Mouse (Mus musculus): ENCODE results near the gene Sept7. TPM values are rescaled to one million over a fixed set of nuclear protein-coding genes. Genes with fewer than 3 reads are reported as not detected.
A peak's percentile ranks its signal among the peaks of the same experiment; 100 is the strongest.

Gene Sept7
- polyA plus RNA-seq, 1 experiment from 2014 or later = 263 TPM

GRCm38 (mm10) chr9:25251611-25252282 lies 492 bp upstream of the Sept7 start:
- H3K36me3 ChIP-seq (ENCODE audit: control insufficient read depth, insufficient read depth, low read length) = no peaks in the 10 kb centered on the region
- H3K9ac ChIP-seq (replicated peaks; ENCODE audit: low read depth, low read length) = peak overlapping the region; percentile 96
- peak; percentile 90 for ATAC-seq (ENCODE audit: low read depth)
- peak overlapping the region; percentile 98 for H3K4me3 ChIP-seq (ENCODE audit: low read depth, low read length)
- H3K9me3 ChIP-seq (ENCODE audit: control insufficient read depth, low read length) = no peaks in the 10 kb centered on the region
- peak overlapping the region; percentile 99 for H3K27ac ChIP-seq (ENCODE audit: low read depth, low read length)
- H3K4me1 ChIP-seq (ENCODE audit: control insufficient read depth, insufficient read depth, low read length) = peaks cover 15% of the 10 kb centered on the region
- WGBS = under 1% methylated on average over 41 of the region's 41 CpGs
- H3K27me3 ChIP-seq (ENCODE audit: control insufficient read depth, insufficient read depth, low read length) = no peaks in the 10 kb centered on the region
- H3K4me2 ChIP-seq (ENCODE audit: low read depth, low read length) = peak overlapping the region; percentile 76

- peak; percentile 66 for ATAC-seq (ENCODE audit: low read depth)
- H3K27me3 ChIP-seq (ENCODE audit: control insufficient read depth, insufficient read depth, low read length) = no peaks in the 10 kb centered on the region
- peak overlapping the region; percentile 98 for H3K4me3 ChIP-seq (ENCODE audit: low read depth, low read length)
- H3K9me3 ChIP-seq (ENCODE audit: control insufficient read depth, low read length) = no peaks in the 10 kb centered on the region
- under 1% methylated on average over 57 of the region's 78 CpGs for WGBS
- peak overlapping the region; percentile 49 for H3K4me2 ChIP-seq (ENCODE audit: low read depth, low read length)
- H3K9ac ChIP-seq (replicated peaks; ENCODE audit: low read depth, low read length) = peak overlapping the region; percentile 96
- H3K27ac ChIP-seq (ENCODE audit: low read depth, low read length) = peak overlapping the region; percentile 99
- peaks cover 15% of the 10 kb centered on the region for H3K4me1 ChIP-seq (ENCODE audit: control insufficient read depth, insufficient read depth, low read length)
- H3K36me3 ChIP-seq (ENCODE audit: control insufficient read depth, insufficient read depth, low read length) = no peaks in the 10 kb centered on the region
Measured at GRCm38 (mm10) chr9:25252759-25253477, 679 bp downstream of the Sept7 start.

- 10% methylated on average over 3 of the region's 3 CpGs for WGBS
- no peak for ATAC-seq (ENCODE audit: low read depth)
Measured at GRCm38 (mm10) chr9:25253478-25253824, 1.2 kb downstream of the Sept7 start.

GRCm38 (mm10) chr9:25260411-25260810 lies 8.2 kb downstream of the Sept7 start:
- ATAC-seq (ENCODE audit: low read depth) = no peak
- WGBS = 91% methylated on average over 3 of the region's 3 CpGs

More at GRCm38 (mm10) chr9:25253478-25253824, 1.2 kb downstream of the Sept7 start:
- H3K27ac ChIP-seq (ENCODE audit: low read depth, low read length) = no peak overlapping the region
- H3K4me3 ChIP-seq (ENCODE audit: low read depth, low read length) = peak overlapping the region; percentile 98
- peak overlapping the region; percentile 96 for H3K9ac ChIP-seq (replicated peaks; ENCODE audit: low read depth, low read length)
- H3K4me2 ChIP-seq (ENCODE audit: low read depth, low read length) = peak overlapping the region; percentile 49
- peaks cover 15% of the 10 kb centered on the region for H3K4me1 ChIP-seq (ENCODE audit: control insufficient read depth, insufficient read depth, low read length)
- H3K36me3 ChIP-seq (ENCODE audit: control insufficient read depth, insufficient read depth, low read length) = no peaks in the 10 kb centered on the region
- H3K27me3 ChIP-seq (ENCODE audit: control insufficient read depth, insufficient read depth, low read length) = no peaks in the 10 kb centered on the region
- H3K9me3 ChIP-seq (ENCODE audit: control insufficient read depth, low read length) = no peaks in the 10 kb centered on the region

GRCm38 (mm10) chr9:25260979-25261378 lies 8.7 kb downstream of the Sept7 start:
- Histone ChIP-seq H3K9ac (replicated peaks; ENCODE audit: low read depth, low read length) (no peak overlapping the region), H3K27me3 (ENCODE audit: control insufficient read depth, insufficient read depth, low read length) (no peaks in the 10 kb centered on the region), H3K27ac (ENCODE audit: low read depth, low read length) (no peak overlapping the region), H3K9me3 (ENCODE audit: control insufficient read depth, low read length) (no peaks in the 10 kb centered on the region), H3K4me3 (ENCODE audit: low read depth, low read length) (no peak overlapping the region), H3K36me3 (ENCODE audit: control insufficient read depth, insufficient read depth, low read length) (0 out of 2 replicates have a peak, but pooled peaks cover 3% of the 10 kb centered on the region), H3K4me1 (ENCODE audit: control insufficient read depth, insufficient read depth, low read length) (no peaks in the 10 kb centered on the region), H3K4me2 (ENCODE audit: low read depth, low read length) (no peak overlapping the region)
- no peak for ATAC-seq (ENCODE audit: low read depth)

More at GRCm38 (mm10) chr9:25260411-25260810, 8.2 kb downstream of the Sept7 start:
- no peak overlapping the region for H3K27ac ChIP-seq (ENCODE audit: low read depth, low read length)
- no peaks in the 10 kb centered on the region for H3K9me3 ChIP-seq (ENCODE audit: control insufficient read depth, low read length)
- no peak overlapping the region for H3K9ac ChIP-seq (replicated peaks; ENCODE audit: low read depth, low read length)
- no peak overlapping the region for H3K4me2 ChIP-seq (ENCODE audit: low read depth, low read length)
- no peaks in the 10 kb centered on the region for H3K27me3 ChIP-seq (ENCODE audit: control insufficient read depth, insufficient read depth, low read length)
- no peak overlapping the region for H3K4me3 ChIP-seq (ENCODE audit: low read depth, low read length)
- H3K36me3 ChIP-seq (ENCODE audit: control insufficient read depth, insufficient read depth, low read length) = no peaks in the 10 kb centered on the region
- H3K4me1 ChIP-seq (ENCODE audit: control insufficient read depth, insufficient read depth, low read length) = no peaks in the 10 kb centered on the region

- Histone ChIP-seq H3K4me2 (ENCODE audit: low read depth, low read length) (no peak overlapping the region), H3K27ac (ENCODE audit: low read depth, low read length) (no peak overlapping the region), H3K9ac (replicated peaks; ENCODE audit: low read depth, low read length) (no peak overlapping the region), H3K27me3 (ENCODE audit: control insufficient read depth, insufficient read depth, low read length) (no peaks in the 10 kb centered on the region), H3K4me1 (ENCODE audit: control insufficient read depth, insufficient read depth, low read length) (no peaks in the 10 kb centered on the region), H3K4me3 (ENCODE audit: low read depth, low read length) (no peak overlapping the region), H3K36me3 (ENCODE audit: control insufficient read depth, insufficient read depth, low read length) (0 out of 2 replicates have a peak, but pooled peaks cover 3% of the 10 kb centered on the region), H3K9me3 (ENCODE audit: control insufficient read depth, low read length) (no peaks in the 10 kb centered on the region)
- no peak for ATAC-seq (ENCODE audit: low read depth)
- WGBS = 88% methylated on average over 1 of the region's 1 CpGs
Measured at GRCm38 (mm10) chr9:25262087-25262486, 9.8 kb downstream of the Sept7 start.

GRCm38 (mm10) chr9:25265795-25266194 lies 13.6 kb downstream of the Sept7 start:
- ATAC-seq (ENCODE audit: low read depth) = no peak
- 95% methylated on average over 4 of the region's 4 CpGs for WGBS
- no peak overlapping the region for H3K4me2 ChIP-seq (ENCODE audit: low read depth, low read length)
- no peak overlapping the region for H3K9ac ChIP-seq (replicated peaks; ENCODE audit: low read depth, low read length)
- H3K4me1 ChIP-seq (ENCODE audit: control insufficient read depth, insufficient read depth, low read length) = no peaks in the 10 kb centered on the region
- no peak overlapping the region for H3K4me3 ChIP-seq (ENCODE audit: low read depth, low read length)
- H3K27me3 ChIP-seq (ENCODE audit: control insufficient read depth, insufficient read depth, low read length) = no peaks in the 10 kb centered on the region
- no peaks in the 10 kb centered on the region for H3K9me3 ChIP-seq (ENCODE audit: control insufficient read depth, low read length)
- 0 out of 2 replicates have a peak, but pooled peaks cover 3% of the 10 kb centered on the region for H3K36me3 ChIP-seq (ENCODE audit: control insufficient read depth, insufficient read depth, low read length)
- no peak overlapping the region for H3K27ac ChIP-seq (ENCODE audit: low read depth, low read length)

GRCm38 (mm10) chr9:25267133-25267532 lies 14.9 kb downstream of the Sept7 start:
- no peaks in the 10 kb centered on the region for H3K4me1 ChIP-seq (ENCODE audit: control insufficient read depth, insufficient read depth, low read length)
- 97% methylated on average over 3 of the region's 3 CpGs for WGBS
- no peak for ATAC-seq (ENCODE audit: low read depth)

GRCm38 (mm10) chr9:25267574-25267973 lies 15.3 kb downstream of the Sept7 start:
- Histone ChIP-seq H3K27me3 (ENCODE audit: control insufficient read depth, insufficient read depth, low read length) (no peaks in the 10 kb centered on the region), H3K9ac (replicated peaks; ENCODE audit: low read depth, low read length) (no peak overlapping the region), H3K9me3 (ENCODE audit: control insufficient read depth, low read length) (no peaks in the 10 kb centered on the region), H3K4me2 (ENCODE audit: low read depth, low read length) (no peak overlapping the region), H3K27ac (ENCODE audit: low read depth, low read length) (no peak overlapping the region), H3K4me1 (ENCODE audit: control insufficient read depth, insufficient read depth, low read length) (no peaks in the 10 kb centered on the region), H3K36me3 (ENCODE audit: control insufficient read depth, insufficient read depth, low read length) (0 out of 2 replicates have a peak, but pooled peaks cover 3% of the 10 kb centered on the region), H3K4me3 (ENCODE audit: low read depth, low read length) (no peak overlapping the region)
- ATAC-seq (ENCODE audit: low read depth) = no peak
- 92% methylated on average over 2 of the region's 2 CpGs for WGBS

More at GRCm38 (mm10) chr9:25267133-25267532, 14.9 kb downstream of the Sept7 start:
- Histone ChIP-seq H3K4me2 (ENCODE audit: low read depth, low read length) (no peak overlapping the region), H3K27ac (ENCODE audit: low read depth, low read length) (no peak overlapping the region), H3K4me3 (ENCODE audit: low read depth, low read length) (no peak overlapping the region), H3K36me3 (ENCODE audit: control insufficient read depth, insufficient read depth, low read length) (0 out of 2 replicates have a peak, but pooled peaks cover 3% of the 10 kb centered on the region), H3K9me3 (ENCODE audit: control insufficient read depth, low read length) (no peaks in the 10 kb centered on the region), H3K27me3 (ENCODE audit: control insufficient read depth, insufficient read depth, low read length) (no peaks in the 10 kb centered on the region), H3K9ac (replicated peaks; ENCODE audit: low read depth, low read length) (no peak overlapping the region)

Measured in neural tube, embryonic 14.5 days (tissue).